In the genomic region with DNA sequence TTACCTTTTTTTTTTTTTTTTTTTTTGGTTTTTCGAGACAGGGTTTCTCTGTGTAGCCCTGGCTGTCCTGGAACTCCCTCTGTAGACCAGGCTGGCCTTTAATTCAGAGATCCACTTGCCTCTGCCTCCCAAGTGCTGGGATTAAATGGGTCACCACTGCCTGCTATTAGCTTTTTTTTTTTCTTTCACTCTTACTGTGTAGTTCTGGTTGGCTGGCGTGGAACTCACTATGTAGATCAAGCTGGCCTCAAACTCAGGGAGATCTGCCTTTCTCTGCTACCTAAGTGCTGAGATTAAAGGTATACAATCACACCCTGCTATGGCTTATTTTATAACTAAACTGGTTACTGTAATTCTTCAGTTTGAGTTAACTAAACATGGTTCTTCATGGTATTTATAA, we compare ENCODE assay signal across 27 mouse cellular contexts. TPM values are rescaled to one million over a fixed set of nuclear protein-coding genes. Genes with fewer than 3 reads are reported as not detected.
DNase-seq lines count a peak whose midpoint lies in the region; ATAC-seq and TF ChIP-seq lines count a peak whose summit lies in the region.
"Had no signal": no experiment of that assay in that cellular context is flagged by ENCODE, and none has a peak within 500 bp of the region (broad histone marks: within the 10 kb centered on the region; RNA-seq: fewer than 3 reads in every experiment).

No protein-coding gene starts in this region.

- no peak for TF ChIP-seq CTCF in hindbrain, postnatal 0 days (IDR thresholded peaks at IDR 0.05; ENCODE audit: low read depth)

- H3K9me3 ChIP-seq in embryonic facial prominence, embryonic 14.5 days (ENCODE audit: control insufficient read depth, low read length): no peaks in the 10 kb centered on the region
- no peaks in the 10 kb centered on the region for H3K9me3 ChIP-seq in embryonic facial prominence, embryonic 10.5 days
- no peaks in the 10 kb centered on the region for H3K9me3 ChIP-seq in heart, embryonic 15.5 days (replicated peaks)
- no peaks in the 10 kb centered on the region for H3K9me3 ChIP-seq in hindbrain, postnatal 0 days (ENCODE audit: low read length)
- H3K9me3 ChIP-seq: embryonic facial prominence, embryonic 13.5 days; hindbrain, embryonic 10.5 days had no signal

- H3K4me2 ChIP-seq in embryonic facial prominence, embryonic 14.5 days (ENCODE audit: low read depth, low read length): no peak overlapping the region
- H3K4me2 ChIP-seq in heart, embryonic 15.5 days: no peak overlapping the region
- no peak overlapping the region for H3K4me2 ChIP-seq in hindbrain, postnatal 0 days (ENCODE audit: low read depth, low read length)
- H3K4me2 ChIP-seq: embryonic facial prominence, embryonic 13.5 days; midbrain, embryonic 11.5 days had no signal

- 77% methylated on average over 2 of the region's 2 CpGs for WGBS in embryonic facial prominence, embryonic 14.5 days
- 73% methylated on average over 2 of the region's 2 CpGs for WGBS in embryonic facial prominence, embryonic 10.5 days
- 67% methylated on average over 2 of the region's 2 CpGs for WGBS in heart, embryonic 15.5 days
- 79% methylated on average over 2 of the region's 2 CpGs for WGBS in hindbrain, postnatal 0 days

- no peak overlapping the region for H3K4me3 ChIP-seq in embryonic facial prominence, embryonic 14.5 days (ENCODE audit: low read depth, low read length)
- no peak overlapping the region for H3K4me3 ChIP-seq in embryonic facial prominence, embryonic 10.5 days
- no peak overlapping the region for H3K4me3 ChIP-seq in heart, embryonic 15.5 days
- H3K4me3 ChIP-seq in hindbrain, postnatal 0 days (ENCODE audit: low read length): no peak overlapping the region
- H3K4me3 ChIP-seq: embryonic facial prominence, embryonic 13.5 days; hindbrain, embryonic 10.5 days had no signal

- ATAC-seq in embryonic facial prominence, embryonic 14.5 days (ENCODE audit: low read depth): no peak
- ATAC-seq in heart, embryonic 15.5 days (replicated peaks; ENCODE audit: insufficient number of reproducible peaks, insufficient read depth, low FRiP score, low read depth): no peak
- no peak for ATAC-seq in hindbrain, postnatal 0 days
- ATAC-seq: forebrain, embryonic 16.5 days; intestine, postnatal 0 days; Patski had no signal

- 0 out of 2 replicates have a peak, but pooled peaks cover 4% of the 10 kb centered on the region for H3K36me3 ChIP-seq in embryonic facial prominence, embryonic 14.5 days (ENCODE audit: control insufficient read depth, insufficient read depth, low read length)
- H3K36me3 ChIP-seq in embryonic facial prominence, embryonic 10.5 days (replicated peaks): no peaks in the 10 kb centered on the region; the same call in 1 of the 2 replicates
- H3K36me3 ChIP-seq in heart, embryonic 15.5 days: no peaks in the 10 kb centered on the region
- no peaks in the 10 kb centered on the region for H3K36me3 ChIP-seq in hindbrain, postnatal 0 days (ENCODE audit: insufficient read depth, low read length)
- H3K36me3 ChIP-seq: embryonic facial prominence, embryonic 13.5 days; hindbrain, embryonic 10.5 days had no signal

- DNase-seq in embryonic facial prominence, embryonic 14.5 days (ENCODE audit: low spot score): no peak
- DNase-seq in embryonic facial prominence, embryonic 10.5 days (ENCODE audit: low spot score): no peak
- DNase-seq in heart, adult 8-10 months (ENCODE audit: low spot score): no peak
- DNase-seq in spleen, postnatal 36 days (ENCODE audit: low spot score in 2 of 2): peak; percentile 31 to 50
- no peak for DNase-seq in spleen, postnatal 10 days (ENCODE audit: low spot score in 2 of 2)
- DNase-seq in layer of hippocampus, postnatal 14 days (ENCODE audit: low spot score in 2 of 2): no peak
- no peak for DNase-seq in hindbrain, postnatal 0 days (ENCODE audit: low spot score)
- DNase-seq: adrenal gland, postnatal 36 days; cerebellum, adult 11-12 months; cerebellum, postnatal 14 days; gastrocnemius, postnatal 14 days had no signal

- H3K9ac ChIP-seq in embryonic facial prominence, embryonic 14.5 days (ENCODE audit: low read depth, low read length): no peak overlapping the region
- H3K9ac ChIP-seq in heart, embryonic 15.5 days: no peak overlapping the region
- H3K9ac ChIP-seq in hindbrain, postnatal 0 days (replicated peaks; ENCODE audit: low read length): no peak overlapping the region
- H3K9ac ChIP-seq: embryonic facial prominence, embryonic 13.5 days had no signal

- peaks cover 13% of the 10 kb centered on the region for H3K4me1 ChIP-seq in embryonic facial prominence, embryonic 14.5 days (ENCODE audit: control insufficient read depth, insufficient read depth, low read length)
- H3K4me1 ChIP-seq in embryonic facial prominence, embryonic 10.5 days: peaks cover 9% of the 10 kb centered on the region
- H3K4me1 ChIP-seq in heart, embryonic 15.5 days (replicated peaks): peaks cover 48% of the 10 kb centered on the region
- peaks cover 10% of the 10 kb centered on the region; the same call in 1 of the 2 replicates for H3K4me1 ChIP-seq in hindbrain, postnatal 0 days (ENCODE audit: insufficient read depth, low read length)

- no peaks in the 10 kb centered on the region for H3K27me3 ChIP-seq in embryonic facial prominence, embryonic 14.5 days (replicated peaks; ENCODE audit: control insufficient read depth, insufficient read depth, low read length)
- H3K27me3 ChIP-seq in embryonic facial prominence, embryonic 10.5 days (replicated peaks; ENCODE audit: low read depth, poor library complexity, severe bottlenecking): peaks cover 8% of the 10 kb centered on the region; the same call in 1 of the 2 replicates
- H3K27me3 ChIP-seq in heart, embryonic 15.5 days: no peaks in the 10 kb centered on the region
- H3K27me3 ChIP-seq in hindbrain, postnatal 0 days (ENCODE audit: insufficient read depth, low read length): no peaks in the 10 kb centered on the region
- H3K27me3 ChIP-seq: embryonic facial prominence, embryonic 13.5 days; Patski had no signal

- peak overlapping the region; percentile 39; the same call in 1 of the 2 replicates for H3K27ac ChIP-seq in embryonic facial prominence, embryonic 14.5 days (replicated peaks; ENCODE audit: low read depth, low read length)
- no peak overlapping the region for H3K27ac ChIP-seq in embryonic facial prominence, embryonic 10.5 days (replicated peaks)
- peak overlapping the region; percentile 83; the same call in 1 of the 2 replicates for H3K27ac ChIP-seq in heart, embryonic 15.5 days
- H3K27ac ChIP-seq in hindbrain, postnatal 0 days: no peak overlapping the region
- H3K27ac ChIP-seq: embryonic facial prominence, embryonic 13.5 days; hindbrain, embryonic 10.5 days had no signal

RNA-seq across cellular contexts. Expression of a gene that starts 6.1 kb away (rescaled TPM):
- not detected in 2 replicates for polyA plus RNA-seq in embryonic facial prominence, embryonic 14.5 days (2014; fragmentation: Nextera tagmentation; extraction: Ambion mirVana)
- polyA plus RNA-seq in embryonic facial prominence, embryonic 10.5 days (2016; fragmentation: Nextera tagmentation; extraction: Ambion mirVana): not detected in 2 replicates
- polyA plus RNA-seq in heart, embryonic 15.5 days (2015; fragmentation: Nextera tagmentation; extraction: Ambion mirVana): 0.92 and 1.1 TPM in 2 replicates
- 1 to 10 TPM in 2 of 4 experiments, not detected in 2; 3.1 to 6.3 TPM for total RNA-seq in heart, adult 8-10 months (2022)
- not detected for total RNA-seq in layer of hippocampus, postnatal 14 days (2021)
- total RNA-seq in hindbrain, postnatal 0 days (2014; rRNA removed): not detected in 2 replicates
- polyA plus RNA-seq in hindbrain, postnatal 0 days (2015; fragmentation: Nextera tagmentation; extraction: Ambion mirVana): not detected in 2 replicates
- total RNA-seq: ES-E14; left cerebral cortex, postnatal 25 days; megakaryocyte progenitor cell, adult 5-6 weeks; midbrain, postnatal 0 days had no signal
- polyA plus RNA-seq: CD4-positive, CD25-positive, alpha-beta regulatory T cell, adult 4 months; embryonic facial prominence, embryonic 13.5 days; forebrain, embryonic 16.5 days; heart, embryonic 14.5 days; hindbrain, embryonic 10.5 days; intestine, postnatal 0 days; kidney, embryonic 14.5 days; limb, embryonic 14.5 days; midbrain, embryonic 11.5 days; midbrain, postnatal 0 days; neural tube, embryonic 14.5 days; Patski had no signal

RNA-seq across cellular contexts. Expression of a gene that starts 50.5 kb away (rescaled TPM):
- polyA plus RNA-seq in embryonic facial prominence, embryonic 14.5 days (2014; fragmentation: Nextera tagmentation; extraction: Ambion mirVana): 144 and 146 TPM in 2 replicates
- polyA plus RNA-seq in embryonic facial prominence, embryonic 10.5 days (2016; fragmentation: Nextera tagmentation; extraction: Ambion mirVana): 56.0 and 69.3 TPM in 2 replicates
- 112 and 113 TPM in 2 replicates for polyA plus RNA-seq in heart, embryonic 15.5 days (2015; fragmentation: Nextera tagmentation; extraction: Ambion mirVana)
- 100 to 1,000 TPM in 1 of 4 experiments, 10 to 100 TPM in 3; 92.2 to 104 (median 96.7) TPM for total RNA-seq in heart, adult 8-10 months (2022)
- total RNA-seq in layer of hippocampus, postnatal 14 days (2021): 100 to 1,000 TPM; 150 to 155 TPM
- total RNA-seq in hindbrain, postnatal 0 days (2014; rRNA removed): 153 and 155 TPM in 2 replicates
- polyA plus RNA-seq in hindbrain, postnatal 0 days (2015; fragmentation: Nextera tagmentation; extraction: Ambion mirVana): 200 and 229 TPM in 2 replicates

RNA-seq across cellular contexts. Expression of a gene that starts 50.5 kb away (rescaled TPM):
- polyA plus RNA-seq in embryonic facial prominence, embryonic 14.5 days (2014; fragmentation: Nextera tagmentation; extraction: Ambion mirVana): 122 and 130 TPM in 2 replicates
- polyA plus RNA-seq in embryonic facial prominence, embryonic 10.5 days (2016; fragmentation: Nextera tagmentation; extraction: Ambion mirVana): 214 and 216 TPM in 2 replicates
- 121 and 129 TPM in 2 replicates for polyA plus RNA-seq in heart, embryonic 15.5 days (2015; fragmentation: Nextera tagmentation; extraction: Ambion mirVana)
- total RNA-seq in heart, adult 8-10 months (2022): 10 to 100 TPM; 51.6 to 68.1 (median 54.5) TPM
- 100 to 1,000 TPM; 130 to 137 TPM for total RNA-seq in layer of hippocampus, postnatal 14 days (2021)
- 36.5 and 41.9 TPM in 2 replicates for total RNA-seq in hindbrain, postnatal 0 days (2014; rRNA removed)
- polyA plus RNA-seq in hindbrain, postnatal 0 days (2015; fragmentation: Nextera tagmentation; extraction: Ambion mirVana): 199 and 204 TPM in 2 replicates

RNA-seq across cellular contexts. Expression of a gene that starts 50.8 kb away (rescaled TPM):
- 119 and 125 TPM in 2 replicates for polyA plus RNA-seq in embryonic facial prominence, embryonic 14.5 days (2014; fragmentation: Nextera tagmentation; extraction: Ambion mirVana)
- 92.7 and 95.4 TPM in 2 replicates for polyA plus RNA-seq in embryonic facial prominence, embryonic 10.5 days (2016; fragmentation: Nextera tagmentation; extraction: Ambion mirVana)
- polyA plus RNA-seq in heart, embryonic 15.5 days (2015; fragmentation: Nextera tagmentation; extraction: Ambion mirVana): 60.2 and 70.3 TPM in 2 replicates
- total RNA-seq in heart, adult 8-10 months (2022): 10 to 100 TPM; 11.3 to 13.9 (median 12.7) TPM
- total RNA-seq in layer of hippocampus, postnatal 14 days (2021): 10 to 100 TPM; 24.1 to 30.9 TPM
- total RNA-seq in hindbrain, postnatal 0 days (2014; rRNA removed): 15.0 and 18.8 TPM in 2 replicates
- 30.7 and 32.1 TPM in 2 replicates for polyA plus RNA-seq in hindbrain, postnatal 0 days (2015; fragmentation: Nextera tagmentation; extraction: Ambion mirVana)

Comparison
In these comparisons a context has a peak if more than half of its experiments do, and no peak if none do; other contexts are left out.
1. DNase-seq: peak in spleen, postnatal 36 days (2 of 2); none in embryonic facial prominence, embryonic 14.5 days (single experiment), embryonic facial prominence, embryonic 10.5 days (single experiment), heart, adult 8-10 months (single experiment), spleen, postnatal 10 days (0 of 2), layer of hippocampus, postnatal 14 days (0 of 2) and hindbrain, postnatal 0 days (single experiment).
2. H3K27ac ChIP-seq: peak in embryonic facial prominence, embryonic 14.5 days (single experiment) and heart, embryonic 15.5 days (single experiment); none in embryonic facial prominence, embryonic 10.5 days (single experiment) and hindbrain, postnatal 0 days (single experiment).